Mouse (Mus musculus) neural tube, embryonic 14.5 days (tissue): Measurements from ENCODE around the gene Itga10. TPM values are rescaled to one million over a fixed set of nuclear protein-coding genes. Genes with fewer than 3 reads are reported as not detected.
A peak's percentile ranks its signal among the peaks of the same experiment; 100 is the strongest.

ENCODE experiments used
- ATAC-seq: fragments of 200-750 bp; cut with Nextera tagmentation; 2 replicates; pipeline ENCODE4 v1.8.0; 2017; ENCODE audit warnings: low read depth, mild to moderate bottlenecking, moderate TSS enrichment, moderate library complexity
- H3K27ac ChIP-seq: fragments of 300-500 bp; sonication (generic); 2 replicates; pipeline ENCODE4 v1.5.1; 2014; ENCODE audit warnings: low read depth, mild to moderate bottlenecking, control low read depth, low read length, moderate library complexity, mixed read lengths
- H3K27me3 ChIP-seq: fragments of 300-500 bp; sonication (generic); 2 replicates; pipeline ENCODE4 v1.6.1; 2014; ENCODE audit warnings: low read length; ENCODE audit not compliant: control insufficient read depth, insufficient read depth
- H3K36me3 ChIP-seq: fragments of 300-500 bp; sonication (generic); 2 replicates; pipeline ENCODE4 v1.6.1; 2014; ENCODE audit warnings: low read length, mixed read lengths; ENCODE audit not compliant: control insufficient read depth, insufficient read depth
- H3K4me1 ChIP-seq: fragments of 300-500 bp; sonication (generic); 2 replicates; pipeline ENCODE4 v1.6.1; 2014; ENCODE audit warnings: low read length; ENCODE audit not compliant: control insufficient read depth, insufficient read depth
- H3K4me2 ChIP-seq: fragments of 300-500 bp; sonication (generic); 2 replicates; pipeline ENCODE4 v1.6.1; 2014; ENCODE audit warnings: mild to moderate bottlenecking, low read depth, low read length, control low read depth
- H3K4me3 ChIP-seq: fragments of 300-500 bp; sonication (generic); 2 replicates; pipeline ENCODE4 v1.5.1; 2014; ENCODE audit warnings: low read depth, low read length, control low read depth, mixed read lengths
- H3K9ac ChIP-seq: fragments of 300-500 bp; sonication (generic); replicated peaks from 2 replicates; pipeline ENCODE4 v1.6.1; 2014; ENCODE audit warnings: low read depth, mild to moderate bottlenecking, control low read depth, low read length, mixed read lengths
- H3K9me3 ChIP-seq: fragments of 300-500 bp; sonication (generic); 2 replicates; pipeline ENCODE4 v1.6.1; 2016; ENCODE audit warnings: low read length; ENCODE audit not compliant: control insufficient read depth
- WGBS: fragments of 180-500 bp; shearing (Covaris S2); extraction: QIAGEN DNeasy Blood & Tissue Kit; methylation state at CpG from one replicate; pipeline ENCODE4 v1.1.7; 2014; 5-methylcytosine and 5-hydroxymethylcytosine counted together
- polyA plus RNA-seq: library from polyadenylated mRNA; unstranded; fragments of >200 nt; fragmentation: Nextera tagmentation; extraction: Ambion mirVana; gene quantifications from 2 replicates; pipeline ENCODE4 v1.2.1, GENCODE M21; 2014

Itga10 gene
- polyA plus RNA-seq: 1.0 and 1.3 TPM in 2 replicates

GRCm38 (mm10) chr3:96645018-96645649, at the start of gene Itga10:
Gene Itga10 (plus strand): TSS chr3:96645584.
- WGBS: 74% methylated on average over 7 of the region's 7 CpGs
- H3K9me3 ChIP-seq: no peaks in the 10 kb centered on the region
- no peak for ATAC-seq
- no peak within 1 kb of the TSS for H3K9ac ChIP-seq
- H3K4me1 ChIP-seq: no peaks in the 10 kb centered on the region
- H3K27ac ChIP-seq: no peak within 1 kb of the TSS
- no peak within 1 kb of the TSS for H3K4me2 ChIP-seq
- peaks cover 13% of the 10 kb centered on the region for H3K36me3 ChIP-seq
- H3K27me3 ChIP-seq: no peaks in the 10 kb centered on the region
- H3K4me3 ChIP-seq: no peak within 1 kb of the TSS

- Histone ChIP-seq H3K4me3 (peak overlapping the region; percentile 54; the same call in 1 of the 2 replicates), H3K27ac (no peak overlapping the region), H3K4me1 (peaks cover 31% of the 10 kb centered on the region), H3K9me3 (no peaks in the 10 kb centered on the region), H3K9ac (peak overlapping the region; percentile 69), H3K4me2 (peak overlapping the region; percentile 64), H3K36me3 (no peaks in the 10 kb centered on the region), H3K27me3 (no peaks in the 10 kb centered on the region)
- 20% methylated on average over 6 of the region's 6 CpGs for WGBS
- ATAC-seq: no peak
Observed at GRCm38 (mm10) chr3:96595661-96596060, 49.7 kb upstream of the Itga10 start.

- no peaks in the 10 kb centered on the region for H3K9me3 ChIP-seq
- peaks cover 31% of the 10 kb centered on the region for H3K4me1 ChIP-seq
- H3K27ac ChIP-seq: peak within 1 kb of the TSS; percentile 75; the same call in 1 of the 2 replicates
- peak within 1 kb of the TSS; percentile 64 for H3K4me2 ChIP-seq
- no peaks in the 10 kb centered on the region for H3K27me3 ChIP-seq
- under 1% methylated on average over 16 of the region's 23 CpGs for whole genome bisulfite sequencing
- no peaks in the 10 kb centered on the region for H3K36me3 ChIP-seq
- peak within 1 kb of the TSS; percentile 54 for H3K4me3 ChIP-seq
- no peak for ATAC-seq
- H3K9ac ChIP-seq: peak within 1 kb of the TSS; percentile 69
Observed at GRCm38 (mm10) chr3:96596228-96596707, 49.1 kb upstream of the Itga10 start, which contains the start of gene Ankrd34a. Gene Ankrd34a (plus strand): TSS chr3:96596636.

- 1% methylated on average over 11 of the region's 12 CpGs for WGBS
- no peak for ATAC-seq
- peaks cover 31% of the 10 kb centered on the region for H3K4me1 ChIP-seq
- H3K9me3 ChIP-seq: no peaks in the 10 kb centered on the region
- H3K27me3 ChIP-seq: no peaks in the 10 kb centered on the region
- peak overlapping the region; percentile 50; the same call in 1 of the 2 replicates for H3K27ac ChIP-seq
- peak overlapping the region; percentile 64 for H3K4me2 ChIP-seq
- no peaks in the 10 kb centered on the region for H3K36me3 ChIP-seq
- H3K4me3 ChIP-seq: peak overlapping the region; percentile 54
- H3K9ac ChIP-seq: peak overlapping the region; percentile 69
Observed at GRCm38 (mm10) chr3:96596855-96597254, 48.5 kb upstream of the Itga10 start.

GRCm38 (mm10) chr3:96597435-96597891, 47.9 kb upstream of the Itga10 start:
- Histone ChIP-seq H3K36me3 (no peaks in the 10 kb centered on the region), H3K27me3 (no peaks in the 10 kb centered on the region), H3K4me2 (peak overlapping the region; percentile 64), H3K4me3 (peak overlapping the region; percentile 54), H3K4me1 (peaks cover 37% of the 10 kb centered on the region), H3K27ac (peak overlapping the region; percentile 75; the same call in 1 of the 2 replicates), H3K9ac (peak overlapping the region; percentile 69), H3K9me3 (no peaks in the 10 kb centered on the region)
- 0 out of 2 replicates have a peak, but pooled peaks have one; percentile 2 for ATAC-seq
- WGBS: under 1% methylated on average over 40 of the region's 40 CpGs

- Histone ChIP-seq H3K4me1 (peaks cover 38% of the 10 kb centered on the region), H3K9me3 (no peaks in the 10 kb centered on the region), H3K36me3 (no peaks in the 10 kb centered on the region), H3K27ac (peak overlapping the region; percentile 75), H3K4me2 (peak overlapping the region; percentile 64), H3K4me3 (peak overlapping the region; percentile 54), H3K9ac (peak overlapping the region; percentile 69), H3K27me3 (no peaks in the 10 kb centered on the region)
- no peak for ATAC-seq
- 1% methylated on average over 47 of the region's 54 CpGs for WGBS
Observed at GRCm38 (mm10) chr3:96598156-96599068, 47.0 kb upstream of the Itga10 start.

GRCm38 (mm10) chr3:96599069-96599393, 46.4 kb upstream of the Itga10 start:
- no peak for ATAC-seq
- H3K4me1 ChIP-seq: peaks cover 45% of the 10 kb centered on the region
- H3K4me3 ChIP-seq: no peak overlapping the region
- no peak overlapping the region for H3K9ac ChIP-seq
- H3K4me2 ChIP-seq: peak overlapping the region; percentile 64
- 40% methylated on average over 8 of the region's 8 CpGs for WGBS
- no peaks in the 10 kb centered on the region for H3K9me3 ChIP-seq
- H3K27me3 ChIP-seq: no peaks in the 10 kb centered on the region
- no peaks in the 10 kb centered on the region for H3K36me3 ChIP-seq
- H3K27ac ChIP-seq: no peak overlapping the region

GRCm38 (mm10) chr3:96599411-96599810, 46.0 kb upstream of the Itga10 start:
- Histone ChIP-seq H3K9me3 (no peaks in the 10 kb centered on the region), H3K27me3 (no peaks in the 10 kb centered on the region), H3K4me3 (no peak overlapping the region), H3K27ac (no peak overlapping the region), H3K4me2 (peak overlapping the region; percentile 64; the same call in 1 of the 2 replicates), H3K9ac (no peak overlapping the region), H3K36me3 (no peaks in the 10 kb centered on the region), H3K4me1 (peaks cover 48% of the 10 kb centered on the region)
- WGBS: 82% methylated on average over 3 of the region's 3 CpGs
- ATAC-seq: no peak
